In the genomic region with DNA sequence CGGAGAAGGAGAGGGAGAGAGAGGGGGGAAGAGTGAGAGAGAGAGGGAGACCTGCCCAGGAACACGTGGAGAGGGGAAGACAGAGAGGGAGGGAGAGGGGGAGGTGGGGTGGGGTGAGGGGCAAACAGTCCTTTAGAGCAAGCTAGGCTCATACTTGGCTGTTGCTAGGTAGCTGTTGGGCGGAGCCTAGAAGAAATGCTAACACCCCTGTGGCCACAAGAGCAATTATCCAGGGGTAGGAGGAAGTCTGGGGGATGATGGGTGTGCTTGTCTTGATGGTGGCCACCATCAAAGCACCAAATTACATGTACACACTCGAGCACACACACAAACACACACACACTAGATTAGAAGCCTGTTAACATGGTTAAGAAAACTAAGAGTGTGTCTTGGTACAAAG, we compare ENCODE assay signal across 19 mouse cellular contexts. TPM values are rescaled to one million over a fixed set of nuclear protein-coding genes. Genes with fewer than 3 reads are reported as not detected.
DNase-seq lines count a peak whose midpoint lies in the region; ATAC-seq and TF ChIP-seq lines count a peak whose summit lies in the region.
"Had no signal": no experiment of that assay in that cellular context is flagged by ENCODE, and none has a peak within 500 bp of the region (broad histone marks: within the 10 kb centered on the region; RNA-seq: fewer than 3 reads in every experiment).

No protein-coding gene starts in this region.

- H3K4me3 ChIP-seq in intestine, embryonic 15.5 days (replicated peaks): no peak overlapping the region
- H3K4me3 ChIP-seq in intestine, embryonic 16.5 days (ENCODE audit: low read length): no peak overlapping the region
- no peak overlapping the region for H3K4me3 ChIP-seq in G1E (ENCODE audit: low read depth, low read length)
- no peak overlapping the region for H3K4me3 ChIP-seq in hindbrain, postnatal 0 days (ENCODE audit: low read length)
- H3K4me3 ChIP-seq: kidney, embryonic 15.5 days; midbrain, embryonic 12.5 days; neural tube, embryonic 13.5 days had no signal

- 0 out of 2 replicates have a peak, but pooled peaks have one; percentile 24 for ATAC-seq in intestine, embryonic 15.5 days
- ATAC-seq in intestine, embryonic 16.5 days: no peak
- ATAC-seq in G1E (ENCODE audit: extremely low read depth, insufficient number of reproducible peaks, low FRiP score, poor library complexity, severe bottlenecking): no peak
- ATAC-seq in hindbrain, postnatal 0 days: no peak

- 21% methylated on average over 4 of the region's 4 CpGs for WGBS in intestine, embryonic 15.5 days
- WGBS in intestine, embryonic 16.5 days: 21% methylated on average over 4 of the region's 4 CpGs
- WGBS in hindbrain, postnatal 0 days: 36% methylated on average over 4 of the region's 4 CpGs

- H3K27me3 ChIP-seq in intestine, embryonic 15.5 days (replicated peaks): no peaks in the 10 kb centered on the region
- no peaks in the 10 kb centered on the region for H3K27me3 ChIP-seq in intestine, embryonic 16.5 days (replicated peaks; ENCODE audit: control insufficient read depth, insufficient read depth, low read length)
- peaks cover 4% of the 10 kb centered on the region; the same call in 1 of the 2 replicates for H3K27me3 ChIP-seq in G1E (ENCODE audit: insufficient read depth, low read length)
- no peaks in the 10 kb centered on the region; the same call in 1 of the 2 replicates for H3K27me3 ChIP-seq in hindbrain, postnatal 0 days (ENCODE audit: insufficient read depth, low read length)

- no peaks in the 10 kb centered on the region for H3K36me3 ChIP-seq in intestine, embryonic 15.5 days
- no peaks in the 10 kb centered on the region for H3K36me3 ChIP-seq in intestine, embryonic 16.5 days (ENCODE audit: control insufficient read depth, insufficient read depth, low read length)
- H3K36me3 ChIP-seq in G1E (replicated peaks): no peaks in the 10 kb centered on the region
- H3K36me3 ChIP-seq in hindbrain, postnatal 0 days (ENCODE audit: insufficient read depth, low read length): no peaks in the 10 kb centered on the region
- H3K36me3 ChIP-seq: kidney, embryonic 15.5 days; midbrain, embryonic 12.5 days; neural tube, embryonic 13.5 days had no signal

- no peak overlapping the region for H3K9ac ChIP-seq in intestine, embryonic 15.5 days
- H3K9ac ChIP-seq in intestine, embryonic 16.5 days (ENCODE audit: low read depth, low read length): no peak overlapping the region
- no peak overlapping the region for H3K9ac ChIP-seq in hindbrain, postnatal 0 days (replicated peaks; ENCODE audit: low read length)
- H3K9ac ChIP-seq: kidney, embryonic 15.5 days; liver, embryonic 14.5 days; midbrain, embryonic 12.5 days; neural tube, embryonic 13.5 days had no signal

- H3K4me2 ChIP-seq in intestine, embryonic 15.5 days (replicated peaks): no peak overlapping the region
- no peak overlapping the region for H3K4me2 ChIP-seq in intestine, embryonic 16.5 days (ENCODE audit: low read depth, low read length)
- no peak overlapping the region for H3K4me2 ChIP-seq in hindbrain, postnatal 0 days (ENCODE audit: low read depth, low read length)
- H3K4me2 ChIP-seq: kidney, embryonic 15.5 days; midbrain, embryonic 12.5 days; neural tube, embryonic 13.5 days had no signal

- H3K27ac ChIP-seq in intestine, embryonic 15.5 days: no peak overlapping the region
- H3K27ac ChIP-seq in intestine, embryonic 16.5 days (ENCODE audit: low read length): no peak overlapping the region
- peak overlapping the region; percentile 15; the same call in 1 of the 2 replicates for H3K27ac ChIP-seq in hindbrain, postnatal 0 days
- H3K27ac ChIP-seq: kidney, embryonic 15.5 days; liver, embryonic 14.5 days; midbrain, embryonic 12.5 days; neural tube, embryonic 13.5 days had no signal

- DNase-seq in G1E (ENCODE audit: low spot score) (peak; percentile 52), R1 (ENCODE audit: low read depth, low spot score) (peak; percentile 72)
- DNase-seq in hindbrain, postnatal 0 days (ENCODE audit: low spot score): no peak
- DNase-seq in thymus, postnatal 10 days (ENCODE audit: low spot score in 2 of 2): no peak
- DNase-seq in kidney, adult 18-20 months: no peak
- DNase-seq: cerebellum, postnatal 36 days; layer of hippocampus, postnatal 36 days; left cerebral cortex, postnatal 4 days; lung, postnatal 36 days; thymus, adult 18-20 months had no signal

- TF ChIP-seq CTCF in G1E (IDR thresholded peaks at IDR 0.05; ENCODE audit: low read depth, low read length): no peak
- TF ChIP-seq CTCF in hindbrain, postnatal 0 days (IDR thresholded peaks at IDR 0.05; ENCODE audit: low read depth): no peak

- no peaks in the 10 kb centered on the region for H3K4me1 ChIP-seq in intestine, embryonic 15.5 days (replicated peaks)
- H3K4me1 ChIP-seq in intestine, embryonic 16.5 days (ENCODE audit: control insufficient read depth, insufficient read depth, low read length): peaks cover 2% of the 10 kb centered on the region; the same call in 1 of the 2 replicates
- H3K4me1 ChIP-seq in G1E (ENCODE audit: insufficient read depth, low read depth, low read length): peaks cover 36% of the 10 kb centered on the region
- peaks cover 8% of the 10 kb centered on the region; the same call in 1 of the 2 replicates for H3K4me1 ChIP-seq in hindbrain, postnatal 0 days (ENCODE audit: insufficient read depth, low read length)

- H3K9me3 ChIP-seq in intestine, embryonic 15.5 days: no peaks in the 10 kb centered on the region
- H3K9me3 ChIP-seq in intestine, embryonic 16.5 days (ENCODE audit: control insufficient read depth, low read length): no peaks in the 10 kb centered on the region
- H3K9me3 ChIP-seq in G1E (replicated peaks): no peaks in the 10 kb centered on the region
- no peaks in the 10 kb centered on the region for H3K9me3 ChIP-seq in hindbrain, postnatal 0 days (ENCODE audit: low read length)
- H3K9me3 ChIP-seq: kidney, embryonic 15.5 days; midbrain, embryonic 12.5 days; neural tube, embryonic 13.5 days had no signal

RNA-seq across cellular contexts. Expression of gene Dmrtb1, which starts 48.6 kb away (rescaled TPM):
- polyA plus RNA-seq in intestine, embryonic 15.5 days (2015; fragmentation: Nextera tagmentation; extraction: Ambion mirVana): not detected in 2 replicates
- polyA plus RNA-seq in intestine, embryonic 16.5 days (2015; fragmentation: Nextera tagmentation; extraction: Ambion mirVana): not detected in 2 replicates
- not detected in 2 replicates for total RNA-seq in G1E (2014; fragmentation: Nextera tagmentation)
- total RNA-seq in G1E (2017): not detected in 2 replicates
- polyA plus RNA-seq in G1E (2012): not detected in 2 replicates
- total RNA-seq in hindbrain, postnatal 0 days (2014; rRNA removed): 4.5 and 8.1 TPM in 2 replicates
- polyA plus RNA-seq in hindbrain, postnatal 0 days (2015; fragmentation: Nextera tagmentation; extraction: Ambion mirVana): 9.6 and 12.2 TPM in 2 replicates
- total RNA-seq: hematopoietic stem cell, adult 5-6 weeks had no signal
- polyA plus RNA-seq: heart, embryonic 14.5 days; kidney, embryonic 15.5 days; small intestine, adult 2 months had no signal

Comparison
In these comparisons a context has a peak if more than half of its experiments do, and no peak if none do; other contexts are left out.
1. DNase-seq: peak in G1E (single experiment) and R1 (single experiment); none in hindbrain, postnatal 0 days (single experiment), thymus, postnatal 10 days (0 of 2) and kidney, adult 18-20 months (single experiment).